Mouse (Mus musculus) ovary, adult 18-20 months (tissue): ENCODE measurements around the gene Tmem40.

Experiments used
- DNase-seq: peaks from one replicate; pipeline ENCODE4 v3.0.0; 2022; ENCODE audit warnings: low spot score, mixed read lengths

The Tmem40 gene

DNA sequence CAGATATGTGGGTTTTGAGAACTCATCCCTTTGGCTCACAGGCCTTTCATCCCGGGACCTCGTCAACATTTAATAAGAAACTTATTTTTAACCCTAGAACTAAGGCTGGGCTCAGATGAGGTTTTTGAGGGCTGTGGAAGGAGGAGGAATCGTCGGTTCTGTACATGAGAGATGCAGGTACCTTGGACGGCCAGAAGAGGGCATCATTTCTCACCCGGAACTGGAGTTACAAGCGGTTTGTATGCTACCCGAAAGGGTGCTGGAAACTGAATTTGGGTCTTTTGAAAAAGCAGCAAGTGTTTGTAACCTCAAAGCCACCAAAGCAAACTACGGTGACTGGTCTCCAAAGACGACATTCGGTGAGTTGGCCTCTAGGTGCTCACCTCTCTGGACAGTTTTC, 60.9 kb downstream of the Tmem40 start:
- DNase-seq: no peak

DNA sequence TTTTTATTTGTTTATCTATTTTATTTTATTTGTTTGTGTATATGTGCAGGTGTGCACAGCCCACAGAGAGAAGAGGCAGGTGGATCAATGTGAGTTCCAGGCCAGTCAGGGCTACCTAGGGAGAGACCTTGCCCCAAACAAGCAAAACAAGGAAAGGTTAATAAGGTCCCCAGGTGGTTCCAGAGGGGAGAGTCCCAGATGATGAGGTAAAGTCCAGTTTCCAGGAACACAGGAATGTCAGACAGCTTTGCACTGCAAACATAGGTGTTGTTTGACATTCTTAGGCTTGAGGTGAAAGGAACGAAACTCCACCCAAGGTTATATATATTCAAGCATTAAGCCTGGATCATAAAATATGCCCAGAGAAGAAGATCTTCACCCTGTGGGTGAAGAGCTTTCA, 61.4 kb downstream of the Tmem40 start:
- no peak for DNase-seq

GRCm38 (mm10) chr6:115698699-115699098, 63.5 kb downstream of the Tmem40 start:
- no peak for DNase-seq

DNA sequence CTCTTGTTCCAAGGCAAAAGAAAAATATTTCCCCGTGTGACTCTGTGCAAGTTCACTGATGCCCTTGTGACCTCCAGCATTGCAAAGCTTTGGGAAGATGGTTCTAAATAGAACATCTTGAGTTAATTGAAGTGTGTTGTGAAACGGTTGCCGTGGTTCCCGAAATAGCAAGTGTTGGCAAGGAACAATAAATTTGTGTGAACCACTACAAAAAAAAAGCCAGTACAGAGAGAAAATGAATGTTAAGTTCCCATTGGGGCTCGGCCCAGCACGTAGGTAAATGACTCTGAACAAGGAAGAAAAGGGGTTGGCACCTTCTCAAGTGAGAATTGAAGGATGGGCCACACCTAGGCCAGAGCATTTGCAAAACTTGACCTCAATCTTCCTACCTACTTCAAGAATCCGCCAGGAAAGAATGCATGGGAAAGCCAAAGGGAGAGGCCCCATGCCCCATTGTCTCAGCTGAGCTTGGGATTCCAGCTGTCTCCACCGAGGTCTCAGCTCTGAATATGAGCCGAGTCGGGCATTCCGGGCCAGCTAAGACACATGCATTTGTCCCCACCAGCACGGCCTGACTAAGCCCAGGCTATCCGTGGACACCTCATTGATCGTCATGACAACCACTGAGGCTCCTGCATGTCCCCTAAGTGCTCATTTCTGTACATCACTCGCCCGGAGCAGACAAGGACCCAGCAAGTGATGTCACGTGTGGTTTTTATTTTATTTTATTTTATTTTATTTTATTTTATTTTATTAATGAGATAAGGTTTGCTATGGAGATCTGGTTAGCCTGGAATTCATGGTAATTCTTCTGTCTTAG, 64.3 kb downstream of the Tmem40 start:
- DNase-seq: peak; percentile 59

GRCm38 (mm10) chr6:115696707-115697215, 65.4 kb downstream of the Tmem40 start:
- no peak for DNase-seq

GRCm38 (mm10) chr6:115695124-115695523, 67.1 kb downstream of the Tmem40 start:
- no peak for DNase-seq

DNA sequence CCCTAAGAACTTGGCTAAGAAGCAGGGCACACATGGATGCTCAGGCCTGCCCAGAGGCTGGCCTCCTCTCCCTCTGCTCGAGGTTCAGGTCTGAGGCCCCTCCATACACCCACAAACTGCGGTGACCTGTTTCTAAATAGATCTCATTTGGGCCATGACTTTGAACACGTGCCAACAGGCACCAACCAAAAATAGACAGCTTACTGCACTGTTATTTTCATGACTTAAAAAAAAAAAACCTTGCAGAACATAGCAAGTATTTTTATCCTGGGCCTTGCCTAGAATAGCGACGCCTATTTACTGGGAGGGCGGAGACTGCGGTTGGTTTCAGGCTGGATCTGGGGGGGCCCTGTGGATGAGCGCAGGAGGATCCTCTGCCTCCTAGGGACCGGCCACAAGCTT, 67.8 kb downstream of the Tmem40 start:
- DNase-seq: no peak

DNA sequence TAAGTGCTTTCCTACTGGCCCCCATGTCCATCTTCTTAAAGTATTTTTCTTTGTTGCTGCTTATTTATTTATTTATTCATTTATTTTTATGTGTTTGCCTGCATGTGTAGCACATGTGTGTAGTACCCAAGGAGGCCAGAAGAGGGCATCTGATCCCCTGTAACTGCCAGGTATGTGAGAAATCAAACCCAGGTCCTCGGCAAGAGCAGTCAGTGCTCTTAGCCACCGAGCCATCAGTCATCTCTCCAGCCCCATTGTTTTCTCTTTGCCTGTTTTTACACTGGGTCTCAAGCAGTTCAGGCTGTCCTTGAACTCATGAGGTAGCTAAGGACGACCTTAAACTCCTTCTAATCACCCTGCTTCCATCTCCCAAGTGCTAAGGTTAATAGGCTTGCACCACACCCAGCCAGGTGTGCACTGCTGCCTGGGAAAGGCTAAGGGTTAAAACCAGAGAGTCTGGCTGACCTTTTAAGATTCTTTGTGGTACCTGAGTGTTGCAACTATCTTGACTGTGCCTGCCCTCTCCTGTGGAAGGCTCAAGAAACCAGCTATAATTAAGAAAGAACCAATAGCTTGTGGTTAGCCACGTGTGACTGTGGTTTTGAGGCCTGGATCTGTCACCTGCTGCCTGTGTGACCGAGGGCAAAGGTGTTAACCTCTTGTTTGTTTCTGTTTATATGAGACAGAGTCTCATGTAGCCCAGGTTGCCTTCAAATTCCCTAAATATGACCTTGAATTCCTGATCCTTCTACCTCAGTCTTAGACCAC, 69.1 kb downstream of the Tmem40 start:
- DNase-seq: no peak

GRCm38 (mm10) chr6:115692163-115692950, 69.9 kb downstream of the Tmem40 start:
- no peak for DNase-seq

- no peak for DNase-seq
Measured at GRCm38 (mm10) chr6:115690105-115690504, 72.1 kb downstream of the Tmem40 start.

DNA sequence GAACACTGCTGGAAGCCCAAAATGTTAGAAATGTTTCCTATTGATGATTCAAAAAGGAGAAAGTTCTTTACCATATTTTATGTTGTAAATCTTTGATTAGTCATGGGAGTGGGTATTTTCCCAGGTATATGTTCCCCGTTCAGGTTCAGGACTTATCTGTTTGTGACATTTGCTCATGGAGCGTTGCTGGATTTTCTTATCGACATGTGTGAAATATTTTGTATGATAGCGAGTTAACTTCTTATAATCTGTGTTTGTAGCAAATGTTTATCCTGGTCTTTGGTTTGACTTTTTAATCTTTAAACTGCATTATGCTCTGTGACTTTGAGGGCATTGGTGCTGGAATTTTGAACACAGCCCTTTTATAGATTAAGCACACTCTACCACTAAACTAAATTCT, 73.6 kb downstream of the Tmem40 start:
- no peak for DNase-seq

GRCm38 (mm10) chr6:115687753-115688152, 74.5 kb downstream of the Tmem40 start:
- no peak for DNase-seq

- no peak for DNase-seq
Measured at GRCm38 (mm10) chr6:115684851-115685646, 77.2 kb downstream of the Tmem40 start.

DNA sequence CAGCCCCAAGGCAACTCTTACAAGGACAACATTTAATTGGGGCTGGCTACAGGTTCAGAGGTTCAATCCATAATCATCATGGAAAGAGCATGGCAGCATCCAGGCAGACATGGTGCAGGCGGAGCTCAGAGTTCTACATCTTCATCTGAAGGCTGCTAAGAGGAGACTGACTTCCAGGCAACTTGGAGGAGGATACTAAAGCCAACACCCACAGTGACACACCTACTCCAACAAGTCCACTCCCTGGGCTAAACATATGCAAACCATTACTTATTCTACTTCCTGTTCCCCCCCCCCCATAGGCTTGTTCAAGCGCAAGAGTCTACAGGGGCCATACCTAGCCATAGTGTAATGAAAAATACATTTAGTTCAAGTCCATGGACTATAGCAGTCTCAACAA, 77.9 kb downstream of the Tmem40 start:
- no peak for DNase-seq

GRCm38 (mm10) chr6:115681066-115681465, 81.1 kb downstream of the Tmem40 start:
- DNase-seq: no peak
